In genomic region chr1:186959380-186959779, GRCm38 (mm10) we compare ENCODE assay signal across 12 mouse cellular contexts. TPM values are rescaled to one million over a fixed set of nuclear protein-coding genes. Genes with fewer than 3 reads are reported as not detected.
DNase-seq lines count a peak whose midpoint lies in the region; ATAC-seq and TF ChIP-seq lines count a peak whose summit lies in the region.
"Had no signal": no experiment of that assay in that cellular context is flagged by ENCODE, and none has a peak within 500 bp of the region (broad histone marks: within the 10 kb centered on the region; RNA-seq: fewer than 3 reads in every experiment).

No protein-coding gene starts in this region.

- no peak overlapping the region for H3K27ac ChIP-seq in left cerebral cortex, adult 2 months
- no peak overlapping the region for H3K27ac ChIP-seq in lung, postnatal 0 days (ENCODE audit: low read length)
- H3K27ac ChIP-seq: forebrain, embryonic 13.5 days; neural tube, embryonic 15.5 days had no signal

- no peaks in the 10 kb centered on the region for H3K27me3 ChIP-seq in lung, postnatal 0 days (replicated peaks; ENCODE audit: insufficient read depth, low read length)
- H3K27me3 ChIP-seq: forebrain, embryonic 13.5 days; megakaryocyte, embryonic 14.5 days; neural tube, embryonic 15.5 days had no signal

- no peaks in the 10 kb centered on the region for H3K36me3 ChIP-seq in lung, postnatal 0 days (ENCODE audit: insufficient read depth, low read length)
- H3K36me3 ChIP-seq: neural tube, embryonic 15.5 days had no signal

- no peak overlapping the region for H3K9ac ChIP-seq in lung, postnatal 0 days (replicated peaks; ENCODE audit: low read depth)
- H3K9ac ChIP-seq: forebrain, embryonic 13.5 days; neural tube, embryonic 15.5 days had no signal

- H3K4me2 ChIP-seq in lung, postnatal 0 days (replicated peaks; ENCODE audit: low read depth, low read length): no peak overlapping the region
- H3K4me2 ChIP-seq: forebrain, embryonic 13.5 days; neural tube, embryonic 15.5 days had no signal

- TF ChIP-seq EP300 in lung, postnatal 0 days (IDR thresholded peaks at IDR 0.05): no peak

- peak; percentile 22 for TF ChIP-seq CTCF in left cerebral cortex, adult 2 months (IDR thresholded peaks at IDR 0.05)
- peak; percentile 54 for TF ChIP-seq CTCF in lung, postnatal 0 days (IDR thresholded peaks at IDR 0.05)

- H3K9me3 ChIP-seq in lung, postnatal 0 days (ENCODE audit: low read length): no peaks in the 10 kb centered on the region
- H3K9me3 ChIP-seq: forebrain, embryonic 13.5 days; neural tube, embryonic 15.5 days had no signal

- no peaks in the 10 kb centered on the region for H3K4me1 ChIP-seq in lung, postnatal 0 days (ENCODE audit: insufficient read depth, low read depth, low read length)
- H3K4me1 ChIP-seq: megakaryocyte, embryonic 14.5 days; neural tube, embryonic 15.5 days had no signal

- intact Hi-C loops in left cerebral cortex, adult 2 months (cut with DNase I): no loop called here

- DNase-seq in embryo, embryonic 10 days (ENCODE audit: low spot score): peak; percentile 53
- no peak for DNase-seq in embryo, embryonic 9.5 days (ENCODE audit: extremely low spot score)
- no peak for DNase-seq in left cerebral cortex, adult 2 months (ENCODE audit: extremely low spot score in 1 of 2, low spot score in 2 of 2)
- DNase-seq in left cerebral cortex, adult 8-10 months (ENCODE audit: low spot score in 2 of 2): no peak
- DNase-seq in adipocyte (ENCODE audit: low spot score): peak; percentile 7
- DNase-seq in lung, postnatal 0 days (ENCODE audit: low spot score): no peak
- no peak for DNase-seq in thymus, postnatal 14 days
- DNase-seq: heart, adult 11 months had no signal

- ATAC-seq in lung, postnatal 0 days: no peak
- ATAC-seq in cerebellum, adult (ENCODE audit: insufficient number of reproducible peaks, low FRiP score, low TSS enrichment): no peak
- ATAC-seq: forebrain, embryonic 13.5 days had no signal

- H3K4me3 ChIP-seq in left cerebral cortex, adult 2 months: no peak overlapping the region
- H3K4me3 ChIP-seq in lung, postnatal 0 days (ENCODE audit: low read depth, low read length): no peak overlapping the region
- H3K4me3 ChIP-seq: forebrain, embryonic 13.5 days; megakaryocyte, embryonic 14.5 days; neural tube, embryonic 15.5 days had no signal

- 44% methylated on average over 4 of the region's 4 CpGs for WGBS in lung, postnatal 0 days

RNA-seq across cellular contexts. Expression of gene D1Pas1, which starts 7.8 kb away (rescaled TPM):
- total RNA-seq in left cerebral cortex, adult 2 months (2021): not detected
- total RNA-seq in left cerebral cortex, adult 8-10 months (2022): under 1 TPM in 1 of 4 experiments, not detected in 3; 0.16 TPM
- not detected in 2 replicates for polyA plus RNA-seq in lung, postnatal 0 days (2015; fragmentation: Nextera tagmentation; extraction: Ambion mirVana)
- polyA plus RNA-seq: forebrain, embryonic 13.5 days had no signal

Comparison
In these comparisons a context has a peak if more than half of its experiments do, and no peak if none do; other contexts are left out.
1. DNase-seq: peak in embryo, embryonic 10 days (single experiment) and adipocyte (single experiment); none in embryo, embryonic 9.5 days (single experiment), left cerebral cortex, adult 2 months (0 of 2), left cerebral cortex, adult 8-10 months (0 of 2), lung, postnatal 0 days (single experiment) and thymus, postnatal 14 days (single experiment).